Mouse (Mus musculus) liver, postnatal 0 days (tissue): ENCODE data around the gene Rdh13.
A peak's percentile ranks its signal among the peaks of the same experiment; 100 is the strongest.

ENCODE experiments used
- CTCF ChIP-seq: sonication (generic); IDR thresholded peaks from 2 replicates; pipeline ENCODE4 v1.5.1; 2016; ENCODE audit warnings: antibody characterized with exemption, low read depth
- EP300 ChIP-seq: IDR thresholded peaks from 2 replicates; pipeline ENCODE4 v1.6.1; 2016; ENCODE audit warnings: antibody characterized with exemption, low read depth, mild to moderate bottlenecking

DNA sequence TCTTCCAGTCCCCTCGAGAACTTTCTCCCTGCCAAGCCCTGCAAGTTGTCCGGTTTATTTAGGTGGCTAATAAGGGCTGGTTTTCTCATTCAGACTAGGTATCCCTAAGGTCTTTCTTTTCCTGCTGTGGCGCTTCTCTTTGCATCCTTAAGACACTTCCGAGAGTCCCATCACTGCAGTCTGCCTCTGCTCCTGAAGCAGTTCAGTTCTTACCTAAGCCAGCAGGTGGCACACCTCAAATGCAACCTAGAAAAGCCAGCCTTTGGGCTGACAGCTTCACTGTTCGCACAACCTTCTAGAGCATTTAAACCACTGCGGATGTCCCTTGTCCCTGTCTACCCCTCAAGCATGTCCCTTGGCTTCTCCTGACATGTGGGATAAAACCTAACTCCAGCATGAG is 34.2 kb upstream of the Rdh13 start:
- TF ChIP-seq CTCF (peak; percentile 71), EP300 (no peak)
